Mouse (Mus musculus): Measurements from ENCODE around the gene Fgfr2.

- TF ChIP-seq CTCF (IDR thresholded peaks at IDR 0.05; ENCODE audit: extremely low read depth, insufficient read length, insufficient replicate concordance, low read depth, low read length) (no peak), POLR2A (IDR thresholded peaks at IDR 0.05; ENCODE audit: low read depth, low read length) (no peak)
Observed at GRCm38 (mm10) chr7:130311362-130311761, 2811.8 kb downstream of the Fgfr2 start.

All from small intestine, adult 2 months (tissue).